ENCODE assay signal across 8 mouse cellular contexts in the genomic region with DNA sequence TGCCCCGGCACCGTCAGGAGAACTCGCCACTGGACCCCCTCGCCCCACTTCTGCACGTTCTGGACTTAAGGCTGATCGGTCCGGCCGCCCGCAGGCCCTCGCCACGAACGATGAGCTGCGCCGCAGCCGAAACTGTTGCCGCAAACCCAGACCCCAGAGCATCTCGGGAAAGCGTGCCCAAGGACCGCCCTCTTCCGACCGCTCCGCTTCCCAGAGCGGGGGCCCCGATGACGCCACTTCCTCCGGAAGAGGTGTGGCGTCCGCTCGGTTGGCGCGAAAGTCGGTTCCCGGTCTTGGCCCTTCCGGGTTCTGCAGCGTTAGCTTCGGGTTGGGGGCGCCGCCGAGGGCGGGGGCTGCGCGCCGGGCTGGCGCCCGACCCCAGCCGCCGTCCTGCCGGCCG. TPM values are rescaled to one million over a fixed set of nuclear protein-coding genes. Genes with fewer than 3 reads are reported as not detected.
DNase-seq lines count a peak whose midpoint lies in the region; ATAC-seq and TF ChIP-seq lines count a peak whose summit lies in the region.

A gene (minus strand): TSS at position 156 of the 400 bp plus-strand sequence.
A gene (plus strand): TSS at position 289 of the 400 bp plus-strand sequence.

- H3K4me2 ChIP-seq in forebrain, embryonic 16.5 days (ENCODE audit: low read length), result peak within 1 kb of the TSS; percentile 91
- H3K4me2 ChIP-seq in lung, embryonic 14.5 days, result peak within 1 kb of the TSS; percentile 79

- peaks cover 15% of the 10 kb centered on the region for H3K36me3 ChIP-seq in ES-E14 (ENCODE audit: control insufficient read depth, insufficient read depth, low read length, poor library complexity, severe bottlenecking)
- H3K36me3 ChIP-seq in forebrain, embryonic 16.5 days (ENCODE audit: control insufficient read depth, insufficient read depth), result peaks cover 9% of the 10 kb centered on the region
- peaks cover 36% of the 10 kb centered on the region for H3K36me3 ChIP-seq in lung, embryonic 14.5 days (ENCODE audit: insufficient read depth)
- H3K36me3 ChIP-seq in thymus, adult 2 months (ENCODE audit: control insufficient read depth, insufficient read depth, low read length), result peaks cover 14% of the 10 kb centered on the region

- peaks cover 0 to 8% of the 10 kb centered on the region in 2 experiments; a peak in 2 of 4 replicates for H3K4me1 ChIP-seq in ES-E14 (ENCODE audit: control insufficient read depth in 2 of 2, insufficient read depth in 2 of 2, low read length in 2 of 2, poor library complexity in 1 of 2)
- peaks cover 11% of the 10 kb centered on the region for H3K4me1 ChIP-seq in forebrain, embryonic 16.5 days (replicated peaks; ENCODE audit: control insufficient read depth, insufficient read depth, low read length)
- H3K4me1 ChIP-seq in lung, embryonic 14.5 days (ENCODE audit: insufficient read depth), result no peaks in the 10 kb centered on the region
- H3K4me1 ChIP-seq in olfactory bulb, adult 2 months (ENCODE audit: control insufficient read depth, insufficient read depth, low read length), result peaks cover 5% of the 10 kb centered on the region; the same call in 1 of the 2 replicates
- H3K4me1 ChIP-seq in thymus, adult 2 months (replicated peaks; ENCODE audit: control insufficient read depth, insufficient read depth, low read length), result peaks cover 4% of the 10 kb centered on the region

- H3K9ac ChIP-seq in ES-E14 (ENCODE audit: insufficient read depth, low read depth, low read length, poor library complexity, severe bottlenecking), result peak within 1 kb of the TSS; percentile 98
- peak within 1 kb of the TSS; percentile 83 for H3K9ac ChIP-seq in forebrain, embryonic 16.5 days (replicated peaks; ENCODE audit: low read depth, low read length)
- H3K9ac ChIP-seq in lung, embryonic 14.5 days, result peak within 1 kb of the TSS; percentile 87

- no peak for TF ChIP-seq CTCF in layer of hippocampus, adult 2 months (conservative IDR thresholded peaks at IDR 0.05)
- 0 out of 2 replicates have a peak, but pooled peaks have one; percentile 5 for TF ChIP-seq CTCF in lung, embryonic 14.5 days (IDR thresholded peaks at IDR 0.05; ENCODE audit: low read depth)
- no peak for TF ChIP-seq CTCF in olfactory bulb, adult 2 months (IDR thresholded peaks at IDR 0.05; ENCODE audit: insufficient read depth, low read depth, low read length)
- TF ChIP-seq CTCF in thymus, adult 2 months (IDR thresholded peaks at IDR 0.05; ENCODE audit: borderline replicate concordance, control insufficient read depth, extremely low read depth, insufficient read depth, low read length, poor library complexity), result peak; percentile 61; the same call in 1 of the 2 replicates

- H3K27ac ChIP-seq in ES-E14 (ENCODE audit: insufficient read depth, low read depth, low read length, poor library complexity, severe bottlenecking), result peak within 1 kb of the TSS; percentile 84
- H3K27ac ChIP-seq in forebrain, embryonic 16.5 days (ENCODE audit: low read length), result peak within 1 kb of the TSS; percentile 84
- H3K27ac ChIP-seq in layer of hippocampus, adult 2 months, result peak within 1 kb of the TSS; percentile 94
- H3K27ac ChIP-seq in lung, embryonic 14.5 days (ENCODE audit: low read depth), result peak within 1 kb of the TSS; percentile 89
- peak within 1 kb of the TSS; percentile 81 for H3K27ac ChIP-seq in olfactory bulb, adult 2 months (ENCODE audit: insufficient read depth, low read depth, low read length)
- peak within 1 kb of the TSS; percentile 44 for H3K27ac ChIP-seq in thymus, adult 2 months (ENCODE audit: control insufficient read depth, insufficient read depth, low read length)

- DNase-seq in ES-E14 (ENCODE audit: low read depth, low spot score), result peak; percentile 89
- peak; percentile 90 for DNase-seq in cerebellum, adult 11-12 months
- peak; percentile 92 to 94 for DNase-seq in heart, postnatal 36 days
- DNase-seq in layer of hippocampus, adult 2 months (ENCODE audit: low spot score in 2 of 2), result peak; percentile 92 to 95
- peak; percentile 99 for DNase-seq in lung, embryonic 14.5 days
- peak; percentile 94 for DNase-seq in thymus, adult 2 months

- no peaks in the 10 kb centered on the region for H3K27me3 ChIP-seq in forebrain, embryonic 16.5 days (replicated peaks; ENCODE audit: control insufficient read depth, insufficient read depth, low read length)
- no peaks in the 10 kb centered on the region for H3K27me3 ChIP-seq in lung, embryonic 14.5 days (ENCODE audit: insufficient read depth, low read length)
- no peaks in the 10 kb centered on the region for H3K27me3 ChIP-seq in thymus, adult 2 months (ENCODE audit: control insufficient read depth, insufficient read depth, low read length)

- WGBS in forebrain, embryonic 16.5 days, result under 1% methylated on average over 47 of the region's 49 CpGs
- under 1% methylated on average over 49 of the region's 49 CpGs for WGBS in lung, embryonic 14.5 days
- 0% methylated on average over 49 of the region's 49 CpGs for WGBS in olfactory bulb, adult 2 months
- WGBS in thymus, adult 2 months, result 1% methylated on average over 49 of the region's 49 CpGs

- intact Hi-C loops in heart, postnatal 36 days (cut with DNase I), result loop anchor here (2.0 to 10.0 kb wide), 5 partner anchors 62 to 680 kb away; a partner anchor contains a TSS

- H3K4me3 ChIP-seq in ES-E14 (ENCODE audit: insufficient read depth in 1 of 2, low read depth in 1 of 2, low read length in 2 of 2, poor library complexity in 1 of 2, severe bottlenecking in 1 of 2), result peak within 1 kb of the TSS; percentile 93 to 99
- H3K4me3 ChIP-seq in forebrain, embryonic 16.5 days (replicated peaks; ENCODE audit: low read length), result peak within 1 kb of the TSS; percentile 88
- peak within 1 kb of the TSS; percentile 72 for H3K4me3 ChIP-seq in layer of hippocampus, adult 2 months
- H3K4me3 ChIP-seq in lung, embryonic 14.5 days (ENCODE audit: low read depth, low read length), result peak within 1 kb of the TSS; percentile 96
- peak within 1 kb of the TSS; percentile 80 for H3K4me3 ChIP-seq in olfactory bulb, adult 2 months (ENCODE audit: insufficient read depth, low read depth, low read length)
- peak within 1 kb of the TSS; percentile 97 for H3K4me3 ChIP-seq in thymus, adult 2 months (ENCODE audit: control insufficient read depth, insufficient read depth, low read length)

- ATAC-seq in forebrain, embryonic 16.5 days, result peak; percentile 99
- peak; percentile 96 for ATAC-seq in lung, embryonic 14.5 days (ENCODE audit: insufficient read depth)

- in situ Hi-C loops in ES-E14 (cut with MboI; ENCODE audit: low sequenced_read_pairs in 2 of 2, unreplicated experiment in 2 of 2), result loop anchor here in 1 of 2 experiments (5.0 kb wide), 2 partner anchors 37 to 78 kb away; no protein-coding TSS in a partner anchor

- peak; percentile 97 for TF ChIP-seq POLR2A in olfactory bulb, adult 2 months (IDR thresholded peaks at IDR 0.05; ENCODE audit: insufficient read depth, low read depth, low read length)
- TF ChIP-seq POLR2A in thymus, adult 2 months (IDR thresholded peaks at IDR 0.05; ENCODE audit: control insufficient read depth, extremely low read depth, insufficient read depth, low read length, poor library complexity), result peak; percentile 96

- no peaks in the 10 kb centered on the region for H3K9me3 ChIP-seq in ES-E14 (ENCODE audit: control insufficient read depth, insufficient read depth, low read depth, low read length)
- no peaks in the 10 kb centered on the region for H3K9me3 ChIP-seq in forebrain, embryonic 16.5 days (ENCODE audit: control insufficient read depth, low read length)
- no peaks in the 10 kb centered on the region for H3K9me3 ChIP-seq in lung, embryonic 14.5 days (ENCODE audit: low read depth, low read length)

TF ChIP-seq in ES-E14, 5 proteins besides CTCF, POLR2A, EP300 and RAD21:
- TF ChIP-seq HCFC1 (IDR thresholded peaks at IDR 0.05; ENCODE audit: borderline replicate concordance, insufficient read depth, low read length) (peak; percentile 73; the same call in 1 of the 2 replicates), ZNF384 (IDR thresholded peaks at IDR 0.05; ENCODE audit: low read depth, low read length) (no peak)

RNA-seq across cellular contexts. Expression of the first gene that starts in this region (rescaled TPM):
- 2.1 and 3.1 TPM in 2 replicates for total RNA-seq in ES-E14 (2012; rRNA removed)
- polyA plus RNA-seq in forebrain, embryonic 16.5 days (2015; fragmentation: Nextera tagmentation; extraction: Ambion mirVana), result 0.89 and 1.1 TPM in 2 replicates
- not detected for total RNA-seq in heart, postnatal 36 days (2021)
- total RNA-seq in layer of hippocampus, adult 2 months (2021), result 1 to 10 TPM in 1 of 2 experiments, not detected in 1; 1.2 TPM
- polyA plus RNA-seq in lung, embryonic 14.5 days (2014; fragmentation: Nextera tagmentation; extraction: Ambion mirVana), result 0.51 and 0.78 TPM in 2 replicates
- not detected in 2 replicates for polyA plus RNA-seq in olfactory bulb, adult 2 months (2012; ENCODE audit: insufficient read depth, insufficient read length, low replicate concordance, missing spikeins)
- polyA plus RNA-seq in thymus, adult 2 months (2012; rRNA removed), result 1.7 and 1.9 TPM in 2 replicates

RNA-seq across cellular contexts. Expression of the second gene that starts in this region (rescaled TPM):
- 104 and 120 TPM in 2 replicates for total RNA-seq in ES-E14 (2012; rRNA removed)
- 33.0 and 43.9 TPM in 2 replicates for polyA plus RNA-seq in forebrain, embryonic 16.5 days (2015; fragmentation: Nextera tagmentation; extraction: Ambion mirVana)
- total RNA-seq in heart, postnatal 36 days (2021), result 10 to 100 TPM in 1 of 2 experiments, 1 to 10 TPM in 1; 9.1 to 13.2 TPM
- total RNA-seq in layer of hippocampus, adult 2 months (2021), result 10 to 100 TPM; 22.4 to 22.7 TPM
- polyA plus RNA-seq in lung, embryonic 14.5 days (2014; fragmentation: Nextera tagmentation; extraction: Ambion mirVana), result 96.5 and 103 TPM in 2 replicates
- polyA plus RNA-seq in olfactory bulb, adult 2 months (2012; ENCODE audit: insufficient read depth, insufficient read length, low replicate concordance, missing spikeins), result not detected in 2 replicates
- polyA plus RNA-seq in thymus, adult 2 months (2012; rRNA removed), result 41.5 and 52.1 TPM in 2 replicates

Comparison
In these comparisons a context has a peak if more than half of its experiments do, and no peak if none do; other contexts are left out.
1. Peak in every context shown above with its lines: DNase-seq, ATAC-seq, H3K4me3 ChIP-seq and H3K27ac ChIP-seq.
2. H3K27ac ChIP-seq: peak in every context shown above with its lines; median percentile 94 in layer of hippocampus, adult 2 months; 89 in lung, embryonic 14.5 days; 84 in ES-E14; 84 in forebrain, embryonic 16.5 days; 81 in olfactory bulb, adult 2 months; 44 in thymus, adult 2 months.
3. CTCF ChIP-seq: peak in lung, embryonic 14.5 days (single experiment) and thymus, adult 2 months (single experiment); none in layer of hippocampus, adult 2 months (single experiment) and olfactory bulb, adult 2 months (single experiment).